Mouse (Mus musculus) heart, embryonic 15.5 days (tissue): ENCODE measurements at regions not wholly inside any gene's neighbourhood (a gene's known extent, or its start where the extent isn't known, plus 50 kb on each side); places are given as distances from the start of the nearest gene placed in this dataset.
A peak's percentile ranks its signal among the peaks of the same experiment; 100 is the strongest.

Source experiments
- ATAC-seq: fragments of 200-750 bp; cut with Nextera tagmentation; replicated peaks from 2 replicates; pipeline ENCODE4 v1.8.0; 2017; ENCODE audit warnings: low read depth, moderate TSS enrichment; ENCODE audit not compliant: insufficient number of reproducible peaks, insufficient read depth, low FRiP score
- H3K27ac ChIP-seq: fragments of 300-500 bp; sonication (generic); 2 replicates; pipeline ENCODE4 v1.5.1; 2015; ENCODE audit warnings: mild to moderate bottlenecking, inconsistent platforms
- H3K27me3 ChIP-seq: fragments of 300-500 bp; sonication (generic); 2 replicates; pipeline ENCODE4 v1.6.1; 2015; ENCODE audit warnings: inconsistent platforms
- H3K36me3 ChIP-seq: fragments of 300-500 bp; sonication (generic); 2 replicates; pipeline ENCODE4 v1.6.1; 2015; ENCODE audit warnings: mild to moderate bottlenecking, inconsistent platforms
- H3K4me1 ChIP-seq: fragments of 300-500 bp; sonication (generic); replicated peaks from 2 replicates; pipeline ENCODE4 v1.6.1; 2015; ENCODE audit warnings: inconsistent platforms
- H3K4me2 ChIP-seq: fragments of 300-500 bp; sonication (generic); 2 replicates; pipeline ENCODE4 v1.6.1; 2015; ENCODE audit warnings: inconsistent platforms, mild to moderate bottlenecking, moderate library complexity
- H3K4me3 ChIP-seq: fragments of 300-500 bp; sonication (generic); 2 replicates; pipeline ENCODE4 v1.5.1; 2015; ENCODE audit warnings: mild to moderate bottlenecking, inconsistent platforms
- H3K9ac ChIP-seq: fragments of 300-500 bp; sonication (generic); 2 replicates; pipeline ENCODE4 v1.6.1; 2015; ENCODE audit warnings: mild to moderate bottlenecking, inconsistent platforms
- H3K9me3 ChIP-seq: fragments of 300-500 bp; sonication (generic); replicated peaks from 2 replicates; pipeline ENCODE4 v1.6.1; 2016; ENCODE audit warnings: inconsistent platforms
- WGBS: fragments of 180-500 bp; shearing (Covaris S2); methylation state at CpG from one replicate; pipeline ENCODE4 v1.1.7; 2015; ENCODE audit warnings: mixed read lengths; 5-methylcytosine and 5-hydroxymethylcytosine counted together

DNA sequence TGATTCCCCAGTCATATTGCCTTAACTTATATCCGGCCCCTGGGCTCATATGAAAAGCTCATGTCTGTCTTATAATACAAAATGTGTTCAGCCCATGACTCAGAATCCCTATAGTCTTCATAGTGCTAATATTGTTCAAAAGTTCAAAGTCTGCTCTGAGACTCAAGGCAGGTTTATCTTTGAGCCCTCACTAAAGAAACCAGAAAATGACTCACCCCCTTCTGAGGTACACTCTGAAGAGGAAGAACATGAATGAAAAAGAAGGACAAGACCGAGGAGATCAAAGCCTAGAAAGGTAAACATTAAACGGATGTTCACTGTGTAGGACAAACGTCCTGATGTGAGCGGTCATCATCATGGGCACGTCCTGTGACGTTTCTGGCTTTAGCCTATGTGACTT, 145.1 kb upstream of the Id4 start:
- H3K9ac ChIP-seq, result no peak overlapping the region
- H3K36me3 ChIP-seq, result no peaks in the 10 kb centered on the region
- no peak overlapping the region for H3K4me2 ChIP-seq
- H3K4me3 ChIP-seq, result no peak overlapping the region
- H3K9me3 ChIP-seq, result no peaks in the 10 kb centered on the region
- no peak overlapping the region for H3K27ac ChIP-seq
- H3K27me3 ChIP-seq, result no peaks in the 10 kb centered on the region
- no peak for ATAC-seq
- H3K4me1 ChIP-seq, result no peaks in the 10 kb centered on the region
- WGBS, result 74% methylated on average over 7 of the region's 7 CpGs

DNA sequence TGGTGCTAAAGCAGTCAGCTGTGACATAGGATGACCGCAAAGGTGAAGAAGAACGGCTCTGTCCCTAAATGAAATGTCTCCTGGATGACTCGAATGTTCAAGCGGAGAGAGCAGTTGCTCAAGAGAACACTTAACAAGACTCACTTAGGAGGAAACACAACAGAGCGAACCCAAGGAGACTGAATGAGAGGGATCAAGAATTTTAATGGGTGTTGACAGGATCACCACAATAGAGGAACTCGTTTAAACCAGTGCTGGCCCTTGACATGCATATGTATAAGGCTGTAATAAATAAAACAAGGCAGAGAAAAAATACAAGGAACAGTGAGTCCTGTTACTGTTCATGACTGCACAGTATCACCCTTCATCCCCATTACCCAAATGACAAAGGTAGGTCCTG, 134.4 kb upstream of the Id4 start:
- Histone ChIP-seq H3K9ac (no peak overlapping the region), H3K4me2 (no peak overlapping the region), H3K36me3 (no peaks in the 10 kb centered on the region), H3K4me3 (no peak overlapping the region), H3K27ac (no peak overlapping the region), H3K9me3 (no peaks in the 10 kb centered on the region), H3K4me1 (peaks cover 3% of the 10 kb centered on the region; the same call in 1 of the 2 replicates), H3K27me3 (no peaks in the 10 kb centered on the region)
- no peak for ATAC-seq
- WGBS, result 61% methylated on average over 6 of the region's 6 CpGs

GRCm38 (mm10) chr13:48130724-48131123, 130.3 kb upstream of the Id4 start:
- H3K9me3 ChIP-seq, result no peaks in the 10 kb centered on the region
- 3% methylated on average over 17 of the region's 17 CpGs for WGBS
- peaks cover 3% of the 10 kb centered on the region; the same call in 1 of the 2 replicates for H3K4me1 ChIP-seq
- H3K27ac ChIP-seq, result peak overlapping the region; percentile 24; the same call in 1 of the 2 replicates
- ATAC-seq, result peak; percentile 86
- H3K4me3 ChIP-seq, result peak overlapping the region; percentile 33
- peak overlapping the region; percentile 56 for H3K4me2 ChIP-seq
- H3K9ac ChIP-seq, result peak overlapping the region; percentile 30
- no peaks in the 10 kb centered on the region; the same call in 1 of the 2 replicates for H3K27me3 ChIP-seq
- H3K36me3 ChIP-seq, result no peaks in the 10 kb centered on the region

DNA sequence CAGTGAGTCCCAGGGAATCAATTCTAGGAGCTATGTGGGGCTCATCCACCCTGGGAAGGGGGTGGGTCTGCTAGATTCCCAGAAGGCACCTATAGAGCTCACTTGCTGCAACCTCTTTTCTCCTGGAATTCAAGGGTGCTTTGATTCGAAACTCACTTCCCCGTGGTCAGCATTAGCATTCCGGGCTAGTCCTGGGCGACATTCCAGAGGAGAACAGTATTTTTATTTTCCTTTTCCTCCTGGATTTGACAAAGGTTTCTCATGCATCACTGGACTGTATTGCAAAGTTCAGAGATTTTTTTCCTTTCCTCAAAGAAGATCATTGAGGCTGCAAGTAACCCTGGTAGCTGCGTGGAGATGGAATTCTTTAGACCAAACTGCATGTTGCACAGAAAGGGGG, 129.3 kb upstream of the Id4 start:
- Histone ChIP-seq H3K27ac (no peak overlapping the region), H3K4me2 (no peak overlapping the region), H3K36me3 (no peaks in the 10 kb centered on the region), H3K4me1 (peaks cover 3% of the 10 kb centered on the region; the same call in 1 of the 2 replicates), H3K9ac (no peak overlapping the region), H3K4me3 (no peak overlapping the region), H3K27me3 (no peaks in the 10 kb centered on the region; the same call in 1 of the 2 replicates), H3K9me3 (no peaks in the 10 kb centered on the region)
- WGBS, result 37% methylated on average over 5 of the region's 5 CpGs
- no peak for ATAC-seq

- H3K27me3 ChIP-seq, result no peaks in the 10 kb centered on the region
- peak; percentile 70; the same call in 1 of the 2 replicates for ATAC-seq
- no peaks in the 10 kb centered on the region for H3K9me3 ChIP-seq
- H3K27ac ChIP-seq, result peak overlapping the region; percentile 64
- 47% methylated on average over 5 of the region's 5 CpGs for WGBS
- H3K4me3 ChIP-seq, result no peak overlapping the region
- peaks cover 11% of the 10 kb centered on the region for H3K4me1 ChIP-seq
- H3K36me3 ChIP-seq, result no peaks in the 10 kb centered on the region
- no peak overlapping the region for H3K9ac ChIP-seq
- no peak overlapping the region for H3K4me2 ChIP-seq
These were observed 115.1 kb upstream of the Id4 start for GRCm38 (mm10) chr13:48145976-48146375.

GRCm38 (mm10) chr13:48147061-48147460, 114.0 kb upstream of the Id4 start:
- Histone ChIP-seq H3K27me3 (no peaks in the 10 kb centered on the region), H3K9me3 (no peaks in the 10 kb centered on the region), H3K4me3 (no peak overlapping the region), H3K27ac (no peak overlapping the region), H3K4me1 (peaks cover 11% of the 10 kb centered on the region), H3K4me2 (no peak overlapping the region), H3K36me3 (no peaks in the 10 kb centered on the region), H3K9ac (no peak overlapping the region)
- 80% methylated on average over 7 of the region's 7 CpGs for WGBS
- no peak for ATAC-seq

- no peaks in the 10 kb centered on the region for H3K4me1 ChIP-seq
- no peaks in the 10 kb centered on the region for H3K36me3 ChIP-seq
- H3K9me3 ChIP-seq, result no peaks in the 10 kb centered on the region
- H3K9ac ChIP-seq, result no peak overlapping the region
- 71% methylated on average over 7 of the region's 7 CpGs for WGBS
- no peak for ATAC-seq
- H3K27ac ChIP-seq, result no peak overlapping the region
- H3K27me3 ChIP-seq, result no peaks in the 10 kb centered on the region
- no peak overlapping the region for H3K4me3 ChIP-seq
- H3K4me2 ChIP-seq, result no peak overlapping the region
These were observed 107.8 kb upstream of the Id4 start for GRCm38 (mm10) chr13:48153248-48153647.

DNA sequence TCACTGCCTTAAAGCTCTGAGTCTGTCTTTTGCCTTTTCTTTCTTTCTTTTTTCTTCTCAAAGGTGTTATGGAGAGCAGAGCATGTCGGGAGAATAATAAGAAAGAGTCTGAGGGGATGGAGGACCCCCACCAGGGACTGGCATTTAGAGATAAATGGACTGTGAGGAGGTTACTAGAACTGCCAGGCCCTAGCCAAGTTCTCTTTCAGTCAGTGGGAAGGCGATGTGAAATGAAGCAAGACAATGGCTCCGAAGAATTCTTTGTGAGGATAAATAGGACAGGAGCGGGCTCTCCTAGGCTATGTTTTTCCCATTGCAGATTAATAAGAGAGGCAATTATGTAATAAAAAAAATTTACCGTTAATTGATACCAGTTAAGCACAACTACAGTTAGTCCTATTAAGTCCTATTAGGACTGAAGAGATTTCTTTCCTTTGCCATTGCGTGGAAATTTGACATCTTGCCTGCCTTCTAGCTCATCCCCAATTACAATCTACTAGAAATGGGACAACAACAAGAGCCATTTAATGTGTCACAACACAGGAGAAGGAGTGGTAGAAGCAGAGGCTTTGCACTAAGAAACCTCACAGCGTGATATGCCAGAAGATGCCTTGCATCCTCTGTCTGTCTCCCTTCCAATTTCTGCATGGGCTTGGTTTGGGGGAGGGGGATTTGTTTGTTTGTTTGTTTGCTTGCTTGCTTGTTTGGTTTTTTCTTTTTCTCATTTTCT, 107.2 kb upstream of the Id4 start:
- Histone ChIP-seq H3K9me3 (no peaks in the 10 kb centered on the region), H3K27me3 (no peaks in the 10 kb centered on the region), H3K27ac (no peak overlapping the region), H3K4me2 (no peak overlapping the region), H3K9ac (no peak overlapping the region), H3K36me3 (no peaks in the 10 kb centered on the region), H3K4me3 (no peak overlapping the region), H3K4me1 (peaks cover 4% of the 10 kb centered on the region)
- WGBS, result 87% methylated on average over 7 of the region's 7 CpGs
- no peak for ATAC-seq

DNA sequence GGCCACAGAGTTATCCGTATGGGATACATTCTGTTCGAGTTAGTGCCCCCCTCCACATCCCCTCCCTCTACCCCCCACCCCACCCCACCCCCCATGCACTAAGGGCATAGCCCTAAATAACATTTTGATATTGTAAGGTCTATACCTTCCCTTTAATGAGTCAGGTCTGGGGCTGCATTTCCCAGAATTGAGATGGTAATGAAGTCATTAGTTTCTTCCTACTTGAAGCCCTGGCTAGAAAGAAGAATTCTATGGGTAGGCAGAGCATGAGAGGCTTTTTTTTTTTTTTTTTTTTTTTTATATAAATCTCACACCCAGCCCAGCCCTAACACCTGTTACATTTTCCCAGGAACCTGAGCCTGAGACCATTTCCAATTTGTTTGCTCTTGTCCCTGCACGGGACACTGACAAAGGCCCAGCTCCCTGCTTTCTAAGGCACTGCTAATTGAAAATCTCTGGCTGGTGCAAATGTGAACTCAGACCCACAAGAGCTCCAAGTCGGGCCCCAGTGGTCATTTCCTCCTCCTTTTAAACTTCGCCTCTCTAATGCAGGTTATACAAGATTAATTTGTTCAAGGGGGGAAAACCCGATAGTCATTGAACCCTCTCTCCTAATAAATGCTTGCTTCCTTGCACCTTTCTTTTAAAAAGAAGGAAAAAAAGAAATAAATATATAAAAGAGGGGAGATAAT, 106.5 kb upstream of the Id4 start:
- WGBS, result 61% methylated on average over 6 of the region's 6 CpGs
- Histone ChIP-seq H3K36me3 (no peaks in the 10 kb centered on the region), H3K4me1 (peaks cover 11% of the 10 kb centered on the region), H3K4me3 (no peak overlapping the region), H3K9me3 (no peaks in the 10 kb centered on the region), H3K27me3 (no peaks in the 10 kb centered on the region), H3K9ac (no peak overlapping the region), H3K27ac (no peak overlapping the region), H3K4me2 (no peak overlapping the region)
- ATAC-seq, result no peak

GRCm38 (mm10) chr13:48159020-48159910, 101.8 kb upstream of the Id4 start:
- Histone ChIP-seq H3K27ac (peak overlapping the region; percentile 36; the same call in 1 of the 2 replicates), H3K27me3 (no peaks in the 10 kb centered on the region)
- 0 out of 2 replicates have a peak, but pooled peaks have one; percentile 53 for ATAC-seq

GRCm38 (mm10) chr13:48160161-48160560, 100.9 kb upstream of the Id4 start:
- ATAC-seq, result no peak
- Histone ChIP-seq H3K4me3 (no peak overlapping the region), H3K36me3 (no peaks in the 10 kb centered on the region), H3K4me1 (peaks cover 13% of the 10 kb centered on the region), H3K9ac (no peak overlapping the region), H3K4me2 (no peak overlapping the region), H3K27ac (no peak overlapping the region), H3K9me3 (no peaks in the 10 kb centered on the region), H3K27me3 (no peaks in the 10 kb centered on the region)
- WGBS, result 67% methylated on average over 5 of the region's 5 CpGs

More at GRCm38 (mm10) chr13:48159020-48159910, 101.8 kb upstream of the Id4 start:
- H3K9me3 ChIP-seq, result no peaks in the 10 kb centered on the region
- H3K4me2 ChIP-seq, result peak overlapping the region; percentile 56
- H3K4me3 ChIP-seq, result peak overlapping the region; percentile 28
- H3K36me3 ChIP-seq, result no peaks in the 10 kb centered on the region
- peaks cover 13% of the 10 kb centered on the region for H3K4me1 ChIP-seq
- 16% methylated on average over 15 of the region's 15 CpGs for WGBS
- no peak overlapping the region for H3K9ac ChIP-seq
